Mouse (Mus musculus): ENCODE measurements around the gene Dusp2. TPM values are rescaled to one million over a fixed set of nuclear protein-coding genes. Genes with fewer than 3 reads are reported as not detected.

Dusp2 gene
- total RNA-seq, 1 experiment, result 1.8 TPM

DNA sequence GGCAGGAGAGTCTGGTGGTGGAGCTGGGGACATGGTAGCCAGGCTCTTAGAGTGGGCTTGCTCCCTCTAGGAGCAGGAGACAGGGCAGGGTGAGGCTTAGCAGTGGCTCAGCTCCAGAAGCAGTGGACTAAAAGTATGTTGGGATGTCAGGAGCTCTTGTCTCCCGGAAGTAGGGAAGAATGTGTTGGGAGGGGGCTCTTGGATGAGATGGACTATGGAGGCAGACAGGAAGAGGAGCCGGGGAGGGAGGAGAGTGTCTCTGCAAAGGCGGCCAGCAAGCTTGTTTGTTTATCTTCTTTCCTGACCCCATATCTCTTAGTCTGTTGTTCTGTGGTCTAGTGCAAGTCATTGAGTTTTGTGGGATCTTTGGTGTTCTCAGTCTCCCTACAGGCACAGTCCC lies 39.1 kb downstream of the Dusp2 start:
- no peaks in the 10 kb centered on the region for H3K36me3 ChIP-seq (ENCODE audit: control insufficient read depth, insufficient read depth, low read length, poor library complexity, severe bottlenecking)
- in situ Hi-C loops (cut with MboI; ENCODE audit: low sequenced_read_pairs in 2 of 2, unreplicated experiment in 2 of 2), result no loop called here
- no peak for TF ChIP-seq HCFC1 (IDR thresholded peaks at IDR 0.05; ENCODE audit: borderline replicate concordance, insufficient read depth, low read length)
- no peak for TF ChIP-seq CHD2 (IDR thresholded peaks at IDR 0.05; ENCODE audit: low read depth, low read length)
- no peak for TF ChIP-seq ZC3H11A (IDR thresholded peaks at IDR 0.05; ENCODE audit: borderline replicate concordance, low read depth, low read length)
- TF ChIP-seq ZNF384 (IDR thresholded peaks at IDR 0.05; ENCODE audit: low read depth, low read length), result no peak
- no peak for TF ChIP-seq MAFK (IDR thresholded peaks at IDR 0.05; ENCODE audit: insufficient read depth, low read depth, low read length)
- H3K9me3 ChIP-seq (ENCODE audit: control insufficient read depth, insufficient read depth, low read depth, low read length), result no peaks in the 10 kb centered on the region
- DNase-seq (ENCODE audit: low read depth, low spot score), result no peak
- no peak overlapping the region for H3K9ac ChIP-seq (ENCODE audit: insufficient read depth, low read depth, low read length, poor library complexity, severe bottlenecking)
- H3K4me1 ChIP-seq (ENCODE audit: control insufficient read depth in 2 of 2, insufficient read depth in 2 of 2, low read length in 2 of 2, poor library complexity in 1 of 2), result peaks cover 0 to 4% of the 10 kb centered on the region in 2 experiments; a peak in 1 of 4 replicates
- no peak overlapping the region for H3K27ac ChIP-seq (ENCODE audit: insufficient read depth, low read depth, low read length, poor library complexity, severe bottlenecking)
- H3K4me3 ChIP-seq (ENCODE audit: insufficient read depth in 1 of 2, low read depth in 1 of 2, low read length in 2 of 2, poor library complexity in 1 of 2, severe bottlenecking in 1 of 2), result no peak overlapping the region

DNA sequence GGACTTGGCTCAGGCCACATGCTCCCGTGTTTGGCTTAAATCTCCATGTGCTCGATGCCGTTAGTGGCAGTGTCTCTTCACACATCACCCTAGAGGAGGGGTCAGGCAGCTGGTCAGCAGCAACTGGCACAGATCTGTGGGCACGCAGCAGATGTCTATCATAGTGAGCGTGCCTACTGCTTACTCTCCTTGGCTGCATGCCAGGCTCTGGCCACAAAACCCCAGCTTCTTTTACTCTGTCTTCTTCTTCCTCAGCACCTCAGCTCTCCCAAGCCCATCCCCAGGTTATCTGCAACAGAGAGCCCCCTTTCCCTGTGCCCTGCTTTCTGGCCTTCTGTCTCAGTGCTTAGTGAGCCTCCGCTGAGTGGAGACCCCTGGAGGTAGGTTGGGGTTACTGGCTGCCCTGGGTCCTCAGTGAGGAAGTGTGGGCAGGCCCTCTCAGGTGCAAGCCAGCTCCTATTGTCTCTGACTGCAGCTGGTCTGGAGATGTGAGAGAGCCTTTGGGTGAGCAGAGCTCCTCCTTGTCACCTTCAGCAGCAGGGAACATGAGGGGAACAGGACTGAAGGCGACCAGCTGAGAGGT lies 39.9 kb downstream of the Dusp2 start:
- Histone ChIP-seq H3K9ac (ENCODE audit: insufficient read depth, low read depth, low read length, poor library complexity, severe bottlenecking) (no peak overlapping the region), H3K4me1 (ENCODE audit: control insufficient read depth in 2 of 2, insufficient read depth in 2 of 2, low read length in 2 of 2, poor library complexity in 1 of 2) (peaks cover 0 to 4% of the 10 kb centered on the region in 2 experiments; a peak in 1 of 4 replicates), H3K36me3 (ENCODE audit: control insufficient read depth, insufficient read depth, low read length, poor library complexity, severe bottlenecking) (no peaks in the 10 kb centered on the region), H3K4me3 (ENCODE audit: insufficient read depth in 1 of 2, low read depth in 1 of 2, low read length in 2 of 2, poor library complexity in 1 of 2, severe bottlenecking in 1 of 2) (no peak overlapping the region), H3K9me3 (ENCODE audit: control insufficient read depth, insufficient read depth, low read depth, low read length) (no peaks in the 10 kb centered on the region), H3K27ac (ENCODE audit: insufficient read depth, low read depth, low read length, poor library complexity, severe bottlenecking) (no peak overlapping the region)
- peak; percentile 20 for DNase-seq (ENCODE audit: low read depth, low spot score)
- in situ Hi-C loops (cut with MboI; ENCODE audit: low sequenced_read_pairs in 2 of 2, unreplicated experiment in 2 of 2), result no loop called here
- TF ChIP-seq HCFC1 (IDR thresholded peaks at IDR 0.05; ENCODE audit: borderline replicate concordance, insufficient read depth, low read length), result no peak
- TF ChIP-seq MAFK (IDR thresholded peaks at IDR 0.05; ENCODE audit: insufficient read depth, low read depth, low read length), result no peak
- TF ChIP-seq CHD2 (IDR thresholded peaks at IDR 0.05; ENCODE audit: low read depth, low read length), result no peak
- TF ChIP-seq ZC3H11A (IDR thresholded peaks at IDR 0.05; ENCODE audit: borderline replicate concordance, low read depth, low read length), result no peak
- TF ChIP-seq ZNF384 (IDR thresholded peaks at IDR 0.05; ENCODE audit: low read depth, low read length), result no peak

DNA sequence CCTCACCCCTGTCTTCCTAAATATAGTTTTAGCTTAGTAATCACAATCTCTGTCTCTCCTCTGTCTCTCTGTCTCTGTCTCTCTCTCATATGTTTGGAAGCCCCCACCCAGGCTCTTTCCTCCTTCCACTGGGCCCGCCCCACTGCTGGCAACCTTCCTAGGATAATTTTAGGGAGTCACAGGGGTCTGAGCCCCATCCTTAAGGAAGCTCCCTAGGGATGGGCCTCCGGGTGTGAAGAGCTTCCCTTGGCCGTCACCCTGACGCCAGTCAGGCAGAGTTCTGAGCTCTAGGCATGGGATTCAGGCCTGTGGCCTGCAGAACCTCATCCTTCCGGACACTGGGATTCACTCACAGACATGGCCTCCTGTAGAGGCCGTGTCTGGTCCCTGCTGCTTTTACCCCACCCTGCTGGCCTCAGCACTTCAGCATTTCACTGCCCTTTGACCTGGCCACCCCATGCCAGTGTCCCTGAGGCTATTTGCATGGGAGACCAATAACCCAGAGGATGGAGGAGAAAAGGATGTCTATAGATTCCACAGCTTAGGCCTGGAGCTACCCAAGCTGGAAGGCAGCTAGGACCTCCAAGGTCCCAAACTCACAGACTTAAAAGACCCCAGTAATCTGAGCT lies 40.6 kb downstream of the Dusp2 start:
- TF ChIP-seq ZNF384 (IDR thresholded peaks at IDR 0.05; ENCODE audit: low read depth, low read length) (no peak), MAFK (IDR thresholded peaks at IDR 0.05; ENCODE audit: insufficient read depth, low read depth, low read length) (no peak), CHD2 (IDR thresholded peaks at IDR 0.05; ENCODE audit: low read depth, low read length) (no peak), HCFC1 (IDR thresholded peaks at IDR 0.05; ENCODE audit: borderline replicate concordance, insufficient read depth, low read length) (no peak), ZC3H11A (IDR thresholded peaks at IDR 0.05; ENCODE audit: borderline replicate concordance, low read depth, low read length) (no peak)
- in situ Hi-C loops (cut with MboI; ENCODE audit: low sequenced_read_pairs in 2 of 2, unreplicated experiment in 2 of 2), result no loop called here
- no peak overlapping the region for H3K4me3 ChIP-seq (ENCODE audit: insufficient read depth in 1 of 2, low read depth in 1 of 2, low read length in 2 of 2, poor library complexity in 1 of 2, severe bottlenecking in 1 of 2)
- no peaks in the 10 kb centered on the region; a peak in 1 of 4 replicates for H3K4me1 ChIP-seq (ENCODE audit: control insufficient read depth in 2 of 2, insufficient read depth in 2 of 2, low read length in 2 of 2, poor library complexity in 1 of 2)
- no peak overlapping the region for H3K27ac ChIP-seq (ENCODE audit: insufficient read depth, low read depth, low read length, poor library complexity, severe bottlenecking)
- no peak overlapping the region for H3K9ac ChIP-seq (ENCODE audit: insufficient read depth, low read depth, low read length, poor library complexity, severe bottlenecking)
- H3K36me3 ChIP-seq (ENCODE audit: control insufficient read depth, insufficient read depth, low read length, poor library complexity, severe bottlenecking), result no peaks in the 10 kb centered on the region
- H3K9me3 ChIP-seq (ENCODE audit: control insufficient read depth, insufficient read depth, low read depth, low read length), result no peaks in the 10 kb centered on the region
- DNase-seq (ENCODE audit: low read depth, low spot score), result no peak

DNA sequence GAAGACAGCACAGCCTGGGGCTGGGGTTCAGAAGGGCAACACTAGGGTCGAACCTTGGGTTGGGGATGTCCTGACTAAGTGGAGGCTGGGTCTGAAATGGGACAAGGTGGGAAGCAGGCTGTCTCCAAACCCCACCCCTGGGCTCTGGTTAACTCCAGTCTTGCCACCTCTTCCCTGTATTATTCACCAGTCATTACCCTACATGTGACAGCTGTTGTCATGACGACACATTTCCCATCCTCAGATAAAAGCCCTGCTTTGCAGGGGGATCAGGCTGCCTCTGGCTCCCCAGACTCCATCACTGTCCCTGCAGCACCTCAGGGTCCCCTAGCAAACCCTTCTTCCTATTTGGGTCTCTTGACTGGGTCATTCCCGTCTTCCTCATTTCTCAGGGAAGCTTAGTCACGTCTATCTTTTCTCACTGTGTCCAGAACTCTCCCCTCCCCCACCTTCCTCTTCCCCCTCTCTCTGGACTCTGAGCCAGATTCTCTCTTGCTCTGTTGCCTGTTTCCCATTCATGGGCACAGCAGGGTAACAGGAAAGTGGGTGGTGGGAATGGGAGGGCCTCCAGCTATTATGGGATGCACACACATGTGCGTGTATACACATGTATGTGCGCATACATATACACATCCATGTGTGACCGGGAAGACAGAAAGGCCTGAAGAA lies 42.1 kb downstream of the Dusp2 start:
- no peak overlapping the region for H3K27ac ChIP-seq (ENCODE audit: insufficient read depth, low read depth, low read length, poor library complexity, severe bottlenecking)
- no peak for DNase-seq (ENCODE audit: low read depth, low spot score)
- H3K36me3 ChIP-seq (ENCODE audit: control insufficient read depth, insufficient read depth, low read length, poor library complexity, severe bottlenecking), result no peaks in the 10 kb centered on the region
- H3K4me3 ChIP-seq (ENCODE audit: insufficient read depth in 1 of 2, low read depth in 1 of 2, low read length in 2 of 2, poor library complexity in 1 of 2, severe bottlenecking in 1 of 2), result no peak overlapping the region
- in situ Hi-C loops (cut with MboI; ENCODE audit: low sequenced_read_pairs in 2 of 2, unreplicated experiment in 2 of 2), result no loop called here
- no peaks in the 10 kb centered on the region for H3K4me1 ChIP-seq (ENCODE audit: control insufficient read depth in 2 of 2, insufficient read depth in 2 of 2, low read length in 2 of 2, poor library complexity in 1 of 2)
- no peak overlapping the region for H3K9ac ChIP-seq (ENCODE audit: insufficient read depth, low read depth, low read length, poor library complexity, severe bottlenecking)
- TF ChIP-seq ZC3H11A (IDR thresholded peaks at IDR 0.05; ENCODE audit: borderline replicate concordance, low read depth, low read length), result no peak
- TF ChIP-seq ZNF384 (IDR thresholded peaks at IDR 0.05; ENCODE audit: low read depth, low read length), result no peak
- no peak for TF ChIP-seq CHD2 (IDR thresholded peaks at IDR 0.05; ENCODE audit: low read depth, low read length)
- TF ChIP-seq HCFC1 (IDR thresholded peaks at IDR 0.05; ENCODE audit: borderline replicate concordance, insufficient read depth, low read length), result no peak
- TF ChIP-seq MAFK (IDR thresholded peaks at IDR 0.05; ENCODE audit: insufficient read depth, low read depth, low read length), result no peak
- no peaks in the 10 kb centered on the region for H3K9me3 ChIP-seq (ENCODE audit: control insufficient read depth, insufficient read depth, low read depth, low read length)
